8 mouse cellular contexts compared by ENCODE assay signal in the genomic region with DNA sequence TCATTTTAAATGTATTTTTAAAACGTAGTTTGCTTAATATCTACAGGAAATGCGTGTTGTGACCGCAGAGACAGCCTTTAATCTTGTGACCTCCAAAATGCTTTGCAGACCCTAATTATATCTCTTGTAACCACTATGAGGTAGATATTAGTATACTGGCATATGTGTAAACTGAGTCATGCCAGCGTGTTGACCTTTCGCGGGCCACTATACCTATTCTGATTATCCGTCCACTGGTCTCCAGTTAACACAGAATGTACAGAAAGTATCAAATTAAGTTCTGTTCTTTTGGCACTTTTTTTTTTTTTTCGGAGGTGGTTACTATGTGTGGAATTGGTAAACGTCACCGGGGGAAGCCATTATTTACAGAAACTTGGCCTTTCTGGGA. TPM values are rescaled to one million over a fixed set of nuclear protein-coding genes. Genes with fewer than 3 reads are reported as not detected.
A peak's percentile ranks its signal among the peaks of the same experiment; 100 is the strongest.
DNase-seq lines count a peak whose midpoint lies in the region; ATAC-seq and TF ChIP-seq lines count a peak whose summit lies in the region.

No protein-coding gene starts in this region.

- WGBS in intestine, embryonic 15.5 days = 9% methylated on average over 10 of the region's 10 CpGs
- WGBS in neural tube, embryonic 14.5 days = 31% methylated on average over 10 of the region's 10 CpGs

- H3K9ac ChIP-seq in intestine, embryonic 15.5 days = peak overlapping the region; percentile 89
- H3K9ac ChIP-seq in neural tube, embryonic 14.5 days (replicated peaks; ENCODE audit: low read depth, low read length) = peak overlapping the region; percentile 87

- ATAC-seq in intestine, embryonic 15.5 days = no peak
- ATAC-seq in neural tube, embryonic 14.5 days (ENCODE audit: low read depth) = no peak
- ATAC-seq in cerebellum, adult (ENCODE audit: insufficient number of reproducible peaks, low FRiP score, low TSS enrichment) = no peak

- H3K4me1 ChIP-seq in cortical plate, adult 2 months (ENCODE audit: control insufficient read depth, insufficient read depth, low read length) = peaks cover 2% of the 10 kb centered on the region
- 0 out of 2 replicates have a peak, but pooled peaks cover 2% of the 10 kb centered on the region for H3K4me1 ChIP-seq in intestine, embryonic 15.5 days (replicated peaks)
- H3K4me1 ChIP-seq in neural tube, embryonic 14.5 days (ENCODE audit: control insufficient read depth, insufficient read depth, low read length) = peaks cover 9% of the 10 kb centered on the region

- peak overlapping the region; percentile 61 for H3K4me2 ChIP-seq in intestine, embryonic 15.5 days (replicated peaks)
- peak overlapping the region; percentile 83 for H3K4me2 ChIP-seq in neural tube, embryonic 14.5 days (ENCODE audit: low read depth, low read length)

- no peaks in the 10 kb centered on the region for H3K9me3 ChIP-seq in intestine, embryonic 15.5 days
- no peaks in the 10 kb centered on the region for H3K9me3 ChIP-seq in neural tube, embryonic 14.5 days (ENCODE audit: control insufficient read depth, low read length)

- H3K36me3 ChIP-seq in intestine, embryonic 15.5 days = no peaks in the 10 kb centered on the region
- no peaks in the 10 kb centered on the region for H3K36me3 ChIP-seq in neural tube, embryonic 14.5 days (ENCODE audit: control insufficient read depth, insufficient read depth, low read length)

- H3K27ac ChIP-seq in layer of hippocampus, adult 2 months = peak overlapping the region; percentile 98
- no peak overlapping the region for H3K27ac ChIP-seq in cortical plate, adult 2 months (ENCODE audit: insufficient read depth, low read length)
- no peak overlapping the region for H3K27ac ChIP-seq in intestine, embryonic 15.5 days
- H3K27ac ChIP-seq in neural tube, embryonic 14.5 days (ENCODE audit: low read depth, low read length) = peak overlapping the region; percentile 87; the same call in 1 of the 2 replicates

- H3K4me3 ChIP-seq in layer of hippocampus, adult 2 months = peak overlapping the region; percentile 98
- H3K4me3 ChIP-seq in cortical plate, adult 2 months (ENCODE audit: insufficient read depth, low read length) = peak overlapping the region; percentile 83
- H3K4me3 ChIP-seq in intestine, embryonic 15.5 days (replicated peaks) = peak overlapping the region; percentile 72
- H3K4me3 ChIP-seq in neural tube, embryonic 14.5 days (ENCODE audit: low read depth, low read length) = peak overlapping the region; percentile 94

- no peaks in the 10 kb centered on the region for H3K27me3 ChIP-seq in intestine, embryonic 15.5 days (replicated peaks)
- H3K27me3 ChIP-seq in neural tube, embryonic 14.5 days (ENCODE audit: control insufficient read depth, insufficient read depth, low read length) = no peaks in the 10 kb centered on the region

- TF ChIP-seq CTCF in layer of hippocampus, adult 2 months (conservative IDR thresholded peaks at IDR 0.05) = no peak
- no peak for TF ChIP-seq CTCF in cortical plate, adult 2 months (IDR thresholded peaks at IDR 0.05; ENCODE audit: extremely low read depth, insufficient read depth, low read length)

- TF ChIP-seq POLR2A in cortical plate, adult 2 months (IDR thresholded peaks at IDR 0.05; ENCODE audit: extremely low read depth, insufficient read depth, low read length) = no peak

- DNase-seq in layer of hippocampus, adult 2 months (ENCODE audit: low spot score in 2 of 2) = no peak
- no peak for DNase-seq in layer of hippocampus, adult 11-12 months (ENCODE audit: low spot score)
- DNase-seq in frontal cortex, postnatal 10 days (ENCODE audit: low spot score in 2 of 2) = no peak
- DNase-seq in right cerebral cortex, adult 18-20 months = no peak

RNA-seq across cellular contexts. Expression of gene Gtf2b, which starts 0.9 kb away (rescaled TPM):
- 10 to 100 TPM; 40.7 to 41.4 TPM for total RNA-seq in layer of hippocampus, adult 2 months (2021)
- polyA plus RNA-seq in cortical plate, adult 2 months (2012; rRNA removed) = 41.2 and 41.4 TPM in 2 replicates
- 69.7 and 74.7 TPM in 2 replicates for polyA plus RNA-seq in intestine, embryonic 15.5 days (2015; fragmentation: Nextera tagmentation; extraction: Ambion mirVana)
- 80.9 and 81.6 TPM in 2 replicates for polyA plus RNA-seq in neural tube, embryonic 14.5 days (2014; fragmentation: Nextera tagmentation; extraction: Ambion mirVana)

Comparison
In these comparisons a context has a peak if more than half of its experiments do, and no peak if none do; other contexts are left out.
1. H3K27ac ChIP-seq: peak in layer of hippocampus, adult 2 months (single experiment) and neural tube, embryonic 14.5 days (single experiment); none in cortical plate, adult 2 months (single experiment) and intestine, embryonic 15.5 days (single experiment).
2. Peak in every context shown above with its lines, with median percentiles within 50 percentile points of each other: H3K4me3 ChIP-seq.